Mouse (Mus musculus) stomach, postnatal 0 days (tissue): Measurements from ENCODE around the gene Nek9.

ENCODE experiments used
- CTCF ChIP-seq: IDR thresholded peaks from 2 replicates; pipeline ENCODE4 v1.5.1; 2016; ENCODE audit warnings: antibody characterized with exemption, low read depth, mild to moderate bottlenecking, moderate library complexity
- EP300 ChIP-seq: optimal IDR thresholded peaks from 2 replicates; pipeline ENCODE3; 2016; ENCODE audit warnings: antibody characterized with exemption

- TF ChIP-seq EP300 (no peak), CTCF (no peak)
These were observed 34.7 kb upstream of the Nek9 start for GRCm38 (mm10) chr12:85373591-85374560.
